11 mouse cellular contexts compared by ENCODE assay signal in genomic region chr17:50972142-50972541, GRCm38 (mm10).
DNase-seq lines count a peak whose midpoint lies in the region; ATAC-seq and TF ChIP-seq lines count a peak whose summit lies in the region.
"Had no signal": no experiment of that assay in that cellular context is flagged by ENCODE, and none has a peak within 500 bp of the region (broad histone marks: within the 10 kb centered on the region; RNA-seq: fewer than 3 reads in every experiment).

No protein-coding gene starts in this region.

- TF ChIP-seq CTCF in left cerebral cortex, adult 2 months (IDR thresholded peaks at IDR 0.05): peak; percentile 59
- peak in 1 of 2 experiments; percentile 61; a peak in 2 of 4 replicates for TF ChIP-seq CTCF in CH12.LX (conservative IDR thresholded peaks at IDR 0.05 in 1 of 2, IDR thresholded peaks at IDR 0.05 in 1 of 2; ENCODE audit: low read depth in 2 of 2, low read length in 2 of 2)

- dilution Hi-C loops in CH12.LX (cut with MboI; ENCODE audit: extremely low pct_ligation_motif_present, extremely low pct_unique_long_range_greater_than_20kb, low sequenced_read_pairs): no loop called here

- H3K79me2 ChIP-seq in CH12.LX (replicated peaks; ENCODE audit: control insufficient read depth, extremely low read depth, insufficient read depth, poor library complexity, severe bottlenecking): no peaks in the 10 kb centered on the region

- H3K9me3 ChIP-seq in forebrain, embryonic 14.5 days (replicated peaks; ENCODE audit: control insufficient read depth, low read length): no peaks in the 10 kb centered on the region
- no peaks in the 10 kb centered on the region for H3K9me3 ChIP-seq in forebrain, embryonic 11.5 days (ENCODE audit: control insufficient read depth, low read length)
- H3K9me3 ChIP-seq in CH12.LX (replicated peaks; ENCODE audit: low read length): no peaks in the 10 kb centered on the region
- H3K9me3 ChIP-seq: heart, embryonic 13.5 days; midbrain, embryonic 12.5 days had no signal

- no peak for TF ChIP-seq EP300 in CH12.LX (IDR thresholded peaks at IDR 0.05; ENCODE audit: low read length)

- H3K4me3 ChIP-seq in forebrain, embryonic 14.5 days (ENCODE audit: low read depth, low read length): no peak overlapping the region
- H3K4me3 ChIP-seq in forebrain, embryonic 11.5 days (ENCODE audit: low read depth, low read length): no peak overlapping the region
- H3K4me3 ChIP-seq in left cerebral cortex, adult 2 months: no peak overlapping the region
- H3K4me3 ChIP-seq in CH12.LX (replicated peaks in 1 of 3; ENCODE audit: low read depth in 2 of 3, low read length in 2 of 3, poor library complexity in 1 of 3): no peak overlapping the region
- H3K4me3 ChIP-seq: heart, embryonic 13.5 days; midbrain, embryonic 12.5 days had no signal

- no peak for TF ChIP-seq POLR2A in CH12.LX (IDR thresholded peaks at IDR 0.05; ENCODE audit: low read depth, low read length)

- WGBS in forebrain, embryonic 14.5 days: 18% methylated on average over 1 of the region's 1 CpGs
- 23% methylated on average over 1 of the region's 1 CpGs for WGBS in forebrain, embryonic 11.5 days

- TF ChIP-seq RAD21 in CH12.LX (IDR thresholded peaks at IDR 0.05; ENCODE audit: low read depth, low read length): peak; percentile 65

- intact Hi-C loops in left cerebral cortex, adult 2 months (cut with DNase I): loop anchor here (2.0 to 10.0 kb wide), 3 partner anchors 95 to 677 kb away; partner anchors contain the start of gene Dazl

- in situ Hi-C loops in CH12.LX (cut with MboI; ENCODE audit: low pct_ligation_motif_present, low pct_unique_long_range_greater_than_20kb, low sequenced_read_pairs): no loop called here

- no peak overlapping the region for H3K27ac ChIP-seq in forebrain, embryonic 14.5 days (ENCODE audit: low read depth, low read length)
- H3K27ac ChIP-seq in forebrain, embryonic 11.5 days (ENCODE audit: low read depth, low read length): no peak overlapping the region
- H3K27ac ChIP-seq in left cerebral cortex, adult 2 months: no peak overlapping the region
- no peak overlapping the region for H3K27ac ChIP-seq in CH12.LX (ENCODE audit: insufficient read depth, low read depth)
- H3K27ac ChIP-seq: heart, embryonic 13.5 days; midbrain, embryonic 12.5 days had no signal

- no peak for ATAC-seq in forebrain, embryonic 14.5 days
- ATAC-seq in forebrain, embryonic 11.5 days (replicated peaks; ENCODE audit: low FRiP score): no peak

- DNase-seq in forebrain, embryonic 14.5 days (ENCODE audit: low spot score): peak; percentile 47
- no peak for DNase-seq in forebrain, embryonic 11.5 days (ENCODE audit: low spot score)
- DNase-seq in left cerebral cortex, adult 2 months (ENCODE audit: extremely low spot score in 1 of 2, low spot score in 2 of 2): no peak
- no peak for DNase-seq in left cerebral cortex, adult 11 months (ENCODE audit: low spot score)
- peak; percentile 8 for DNase-seq in CH12.LX (ENCODE audit: extremely low read depth)
- DNase-seq in induced T-regulatory cell, adult 2 months (ENCODE audit: low read depth): peak; percentile 12
- no peak for DNase-seq in right cerebral cortex, postnatal 10 days (ENCODE audit: low spot score in 2 of 2)
- no peak for DNase-seq in urinary bladder, postnatal 25 days (ENCODE audit: low spot score)
- DNase-seq: adrenal gland, postnatal 25 days had no signal

- no peak overlapping the region for H3K4me2 ChIP-seq in forebrain, embryonic 14.5 days (ENCODE audit: low read length)
- H3K4me2 ChIP-seq in forebrain, embryonic 11.5 days (ENCODE audit: low read depth, low read length, severe bottlenecking): no peak overlapping the region
- H3K4me2 ChIP-seq in CH12.LX (ENCODE audit: insufficient read depth, low read depth, poor library complexity, severe bottlenecking): no peak overlapping the region
- H3K4me2 ChIP-seq: heart, embryonic 13.5 days; midbrain, embryonic 12.5 days had no signal

- H3K9ac ChIP-seq in forebrain, embryonic 14.5 days (ENCODE audit: low read length): no peak overlapping the region
- no peak overlapping the region for H3K9ac ChIP-seq in forebrain, embryonic 11.5 days (ENCODE audit: low read length)
- H3K9ac ChIP-seq in CH12.LX (ENCODE audit: insufficient read depth, low read depth): no peak overlapping the region
- H3K9ac ChIP-seq: heart, embryonic 13.5 days; midbrain, embryonic 12.5 days had no signal

- no peaks in the 10 kb centered on the region for H3K36me3 ChIP-seq in forebrain, embryonic 14.5 days (ENCODE audit: control insufficient read depth, insufficient read depth, low read length)
- H3K36me3 ChIP-seq in forebrain, embryonic 11.5 days (ENCODE audit: control insufficient read depth, insufficient read depth, low read length): no peaks in the 10 kb centered on the region
- no peaks in the 10 kb centered on the region for H3K36me3 ChIP-seq in CH12.LX (replicated peaks in 1 of 2; ENCODE audit: control insufficient read depth in 1 of 2, insufficient read depth in 1 of 2, low read length in 1 of 2)
- H3K36me3 ChIP-seq: heart, embryonic 13.5 days; midbrain, embryonic 12.5 days had no signal

- H3K27me3 ChIP-seq in forebrain, embryonic 14.5 days (replicated peaks; ENCODE audit: control insufficient read depth, insufficient read depth, low read length): no peaks in the 10 kb centered on the region
- H3K27me3 ChIP-seq in forebrain, embryonic 11.5 days (ENCODE audit: control insufficient read depth, insufficient read depth, low read length): no peaks in the 10 kb centered on the region
- no peaks in the 10 kb centered on the region for H3K27me3 ChIP-seq in CH12.LX (replicated peaks)
- H3K27me3 ChIP-seq: heart, embryonic 13.5 days; midbrain, embryonic 12.5 days had no signal

- no peaks in the 10 kb centered on the region for H3K4me1 ChIP-seq in forebrain, embryonic 14.5 days (ENCODE audit: control insufficient read depth, insufficient read depth, low read length)
- H3K4me1 ChIP-seq in forebrain, embryonic 11.5 days (replicated peaks; ENCODE audit: control insufficient read depth, insufficient read depth, low read length): no peaks in the 10 kb centered on the region
- no peaks in the 10 kb centered on the region for H3K4me1 ChIP-seq in CH12.LX (ENCODE audit: control insufficient read depth in 1 of 2, insufficient read depth in 2 of 2)
- H3K4me1 ChIP-seq: heart, embryonic 13.5 days; midbrain, embryonic 12.5 days had no signal

TF ChIP-seq in CH12.LX, 34 proteins besides CTCF, POLR2A, EP300 and RAD21:
- TF ChIP-seq PAX5 (IDR thresholded peaks at IDR 0.05; ENCODE audit: low read length) (no peak), SMC3 (IDR thresholded peaks at IDR 0.05; ENCODE audit: low read depth, low read length) (peak; percentile 51), CHD1 (IDR thresholded peaks at IDR 0.05; ENCODE audit: low read depth, low read length) (no peak)

Comparison
In these comparisons a context has a peak if more than half of its experiments do, and no peak if none do; other contexts are left out.
1. DNase-seq: peak in forebrain, embryonic 14.5 days (single experiment), CH12.LX (single experiment) and induced T-regulatory cell, adult 2 months (single experiment); none in forebrain, embryonic 11.5 days (single experiment), left cerebral cortex, adult 2 months (0 of 2), left cerebral cortex, adult 11 months (single experiment), right cerebral cortex, postnatal 10 days (0 of 2) and urinary bladder, postnatal 25 days (single experiment).